Mouse (Mus musculus): ENCODE measurements around the gene Dlk1.
"Not testable (repeated sequence)": the region's sequence is repeated elsewhere in the genome, so short reads cannot be mapped to it uniquely, and the experiment has no call there.

The Dlk1 gene

GRCm38 (mm10) chr12:109475501-109475900 is 22.9 kb downstream of the Dlk1 start:
- Histone ChIP-seq H3K27me3 (ENCODE audit: control insufficient read depth, insufficient read depth, low read length, poor library complexity, severe bottlenecking) (no peaks in the 10 kb centered on the region), H3K36me3 (ENCODE audit: control insufficient read depth, insufficient read depth, low read length, poor library complexity, severe bottlenecking) (no peaks in the 10 kb centered on the region)
- DNase-seq (ENCODE audit: low read depth, low spot score), result no peak

GRCm38 (mm10) chr12:109486525-109486924 is 33.9 kb downstream of the Dlk1 start:
- H3K27me3 ChIP-seq (ENCODE audit: control insufficient read depth, insufficient read depth, low read length, poor library complexity, severe bottlenecking); H3K36me3 ChIP-seq (ENCODE audit: control insufficient read depth, insufficient read depth, low read length, poor library complexity, severe bottlenecking); DNase-seq (ENCODE audit: low read depth, low spot score): not testable (repeated sequence)

- Histone ChIP-seq H3K27me3 (ENCODE audit: control insufficient read depth, insufficient read depth, low read length, poor library complexity, severe bottlenecking) (no peaks in the 10 kb centered on the region), H3K36me3 (ENCODE audit: control insufficient read depth, insufficient read depth, low read length, poor library complexity, severe bottlenecking) (no peaks in the 10 kb centered on the region)
- no peak for DNase-seq (ENCODE audit: low read depth, low spot score)
Measured at GRCm38 (mm10) chr12:109491701-109492100, 39.1 kb downstream of the Dlk1 start.

GRCm38 (mm10) chr12:109493381-109493780 is 40.8 kb downstream of the Dlk1 start:
- H3K27me3 ChIP-seq (ENCODE audit: control insufficient read depth, insufficient read depth, low read length, poor library complexity, severe bottlenecking), result no peaks in the 10 kb centered on the region
- no peaks in the 10 kb centered on the region for H3K36me3 ChIP-seq (ENCODE audit: control insufficient read depth, insufficient read depth, low read length, poor library complexity, severe bottlenecking)
- no peak for DNase-seq (ENCODE audit: low read depth, low spot score)

- DNase-seq (ENCODE audit: low read depth, low spot score), result no peak
- Histone ChIP-seq H3K36me3 (ENCODE audit: control insufficient read depth, insufficient read depth, low read length, poor library complexity, severe bottlenecking) (no peaks in the 10 kb centered on the region), H3K27me3 (ENCODE audit: control insufficient read depth, insufficient read depth, low read length, poor library complexity, severe bottlenecking) (no peaks in the 10 kb centered on the region)
Measured at GRCm38 (mm10) chr12:109495016-109495644, 42.5 kb downstream of the Dlk1 start.

GRCm38 (mm10) chr12:109496397-109496796 is 43.8 kb downstream of the Dlk1 start:
- H3K27me3 ChIP-seq (ENCODE audit: control insufficient read depth, insufficient read depth, low read length, poor library complexity, severe bottlenecking), result no peaks in the 10 kb centered on the region
- no peak for DNase-seq (ENCODE audit: low read depth, low spot score)
- H3K36me3 ChIP-seq (ENCODE audit: control insufficient read depth, insufficient read depth, low read length, poor library complexity, severe bottlenecking), result no peaks in the 10 kb centered on the region

GRCm38 (mm10) chr12:109500992-109501391 is 48.4 kb downstream of the Dlk1 start:
- DNase-seq (ENCODE audit: low read depth, low spot score), result no peak
- Histone ChIP-seq H3K36me3 (ENCODE audit: control insufficient read depth, insufficient read depth, low read length, poor library complexity, severe bottlenecking) (no peaks in the 10 kb centered on the region), H3K27me3 (ENCODE audit: control insufficient read depth, insufficient read depth, low read length, poor library complexity, severe bottlenecking) (no peaks in the 10 kb centered on the region)

GRCm38 (mm10) chr12:109502360-109503040 is 49.9 kb downstream of the Dlk1 start:
- no peaks in the 10 kb centered on the region for H3K36me3 ChIP-seq (ENCODE audit: control insufficient read depth, insufficient read depth, low read length, poor library complexity, severe bottlenecking)
- DNase-seq (ENCODE audit: low read depth, low spot score), result no peak
- H3K27me3 ChIP-seq (ENCODE audit: control insufficient read depth, insufficient read depth, low read length, poor library complexity, severe bottlenecking), result no peaks in the 10 kb centered on the region

GRCm38 (mm10) chr12:109507693-109508092 is 55.1 kb downstream of the Dlk1 start:
- peak; percentile 3 for DNase-seq (ENCODE audit: low read depth, low spot score)
- no peaks in the 10 kb centered on the region for H3K36me3 ChIP-seq (ENCODE audit: control insufficient read depth, insufficient read depth, low read length, poor library complexity, severe bottlenecking)
- no peaks in the 10 kb centered on the region for H3K27me3 ChIP-seq (ENCODE audit: control insufficient read depth, insufficient read depth, low read length, poor library complexity, severe bottlenecking)

- DNase-seq (ENCODE audit: low read depth, low spot score), result no peak
- Histone ChIP-seq H3K36me3 (ENCODE audit: control insufficient read depth, insufficient read depth, low read length, poor library complexity, severe bottlenecking) (no peaks in the 10 kb centered on the region), H3K27me3 (ENCODE audit: control insufficient read depth, insufficient read depth, low read length, poor library complexity, severe bottlenecking) (no peaks in the 10 kb centered on the region)
Measured at GRCm38 (mm10) chr12:109508495-109509454, 56.2 kb downstream of the Dlk1 start.

GRCm38 (mm10) chr12:109509531-109510137 is 57.0 kb downstream of the Dlk1 start:
- H3K27me3 ChIP-seq (ENCODE audit: control insufficient read depth, insufficient read depth, low read length, poor library complexity, severe bottlenecking), result no peaks in the 10 kb centered on the region
- no peaks in the 10 kb centered on the region for H3K36me3 ChIP-seq (ENCODE audit: control insufficient read depth, insufficient read depth, low read length, poor library complexity, severe bottlenecking)
- no peak for DNase-seq (ENCODE audit: low read depth, low spot score)

- Histone ChIP-seq H3K27me3 (ENCODE audit: control insufficient read depth, insufficient read depth, low read length, poor library complexity, severe bottlenecking) (no peaks in the 10 kb centered on the region), H3K36me3 (ENCODE audit: control insufficient read depth, insufficient read depth, low read length, poor library complexity, severe bottlenecking) (no peaks in the 10 kb centered on the region)
- no peak for DNase-seq (ENCODE audit: low read depth, low spot score)
Measured at GRCm38 (mm10) chr12:109510247-109510646, 57.6 kb downstream of the Dlk1 start.

GRCm38 (mm10) chr12:109511456-109511855 is 58.8 kb downstream of the Dlk1 start:
- H3K36me3 ChIP-seq (ENCODE audit: control insufficient read depth, insufficient read depth, low read length, poor library complexity, severe bottlenecking), result no peaks in the 10 kb centered on the region
- no peaks in the 10 kb centered on the region for H3K27me3 ChIP-seq (ENCODE audit: control insufficient read depth, insufficient read depth, low read length, poor library complexity, severe bottlenecking)
- no peak for DNase-seq (ENCODE audit: low read depth, low spot score)

GRCm38 (mm10) chr12:109512151-109512907 is 59.7 kb downstream of the Dlk1 start:
- Histone ChIP-seq H3K36me3 (ENCODE audit: control insufficient read depth, insufficient read depth, low read length, poor library complexity, severe bottlenecking) (no peaks in the 10 kb centered on the region), H3K27me3 (ENCODE audit: control insufficient read depth, insufficient read depth, low read length, poor library complexity, severe bottlenecking) (no peaks in the 10 kb centered on the region)
- no peak for DNase-seq (ENCODE audit: low read depth, low spot score)

All from splenic B cell, adult 2 months (primary cell).